Mouse (Mus musculus) right cerebral cortex, postnatal 14 days (tissue): Measurements from ENCODE around the gene Tiam1.

Source experiments
- DNase-seq: peaks from one replicate; pipeline ENCODE4 v3.0.0; 2022

The Tiam1 gene

GRCm38 (mm10) chr16:90142574-90143415 lies 774 bp downstream of the Tiam1 start:
- DNase-seq, result peak; percentile 52

GRCm38 (mm10) chr16:90142247-90142573 lies 1.4 kb downstream of the Tiam1 start:
- DNase-seq, result peak; percentile 43

GRCm38 (mm10) chr16:90141556-90141955 lies 2.0 kb downstream of the Tiam1 start:
- no peak for DNase-seq

- DNase-seq, result no peak
These were observed 3.0 kb downstream of the Tiam1 start for GRCm38 (mm10) chr16:90140571-90140970.

- no peak for DNase-seq
These were observed 3.9 kb downstream of the Tiam1 start for GRCm38 (mm10) chr16:90139696-90140095.

GRCm38 (mm10) chr16:90138151-90138550 lies 5.4 kb downstream of the Tiam1 start:
- no peak for DNase-seq

GRCm38 (mm10) chr16:90137175-90137574 lies 6.4 kb downstream of the Tiam1 start:
- no peak for DNase-seq

- no peak for DNase-seq
These were observed 8.0 kb downstream of the Tiam1 start for GRCm38 (mm10) chr16:90135580-90135979.

- no peak for DNase-seq
These were observed 9.2 kb downstream of the Tiam1 start for GRCm38 (mm10) chr16:90134351-90134750.

GRCm38 (mm10) chr16:90132816-90133215 lies 10.8 kb downstream of the Tiam1 start:
- DNase-seq, result no peak

- no peak for DNase-seq
These were observed 11.2 kb downstream of the Tiam1 start for GRCm38 (mm10) chr16:90132331-90132730.

GRCm38 (mm10) chr16:90128817-90129587 lies 14.6 kb downstream of the Tiam1 start:
- DNase-seq, result no peak

GRCm38 (mm10) chr16:90128361-90128760 lies 15.2 kb downstream of the Tiam1 start:
- DNase-seq, result no peak

- no peak for DNase-seq
These were observed 18.0 kb downstream of the Tiam1 start for GRCm38 (mm10) chr16:90125318-90126314.

GRCm38 (mm10) chr16:90123091-90123490 lies 20.5 kb downstream of the Tiam1 start:
- DNase-seq, result no peak

GRCm38 (mm10) chr16:90122439-90122838 lies 21.1 kb downstream of the Tiam1 start:
- DNase-seq, result no peak

GRCm38 (mm10) chr16:90121799-90122198 lies 21.8 kb downstream of the Tiam1 start:
- DNase-seq, result no peak

GRCm38 (mm10) chr16:90119969-90120368 lies 23.6 kb downstream of the Tiam1 start:
- no peak for DNase-seq

- no peak for DNase-seq
These were observed 26.9 kb downstream of the Tiam1 start for GRCm38 (mm10) chr16:90116637-90117182.

GRCm38 (mm10) chr16:90112577-90113155 lies 30.9 kb downstream of the Tiam1 start:
- no peak for DNase-seq

- no peak for DNase-seq
These were observed 34.1 kb downstream of the Tiam1 start for GRCm38 (mm10) chr16:90109500-90109899.
